Mouse (Mus musculus): Measurements from ENCODE around the gene Mea1. TPM values are rescaled to one million over a fixed set of nuclear protein-coding genes. Genes with fewer than 3 reads are reported as not detected.
A peak's percentile ranks its signal among the peaks of the same experiment; 100 is the strongest.

The Mea1 gene
- polyA plus RNA-seq, 1 experiment from 2014 or later, result 161 TPM

DNA sequence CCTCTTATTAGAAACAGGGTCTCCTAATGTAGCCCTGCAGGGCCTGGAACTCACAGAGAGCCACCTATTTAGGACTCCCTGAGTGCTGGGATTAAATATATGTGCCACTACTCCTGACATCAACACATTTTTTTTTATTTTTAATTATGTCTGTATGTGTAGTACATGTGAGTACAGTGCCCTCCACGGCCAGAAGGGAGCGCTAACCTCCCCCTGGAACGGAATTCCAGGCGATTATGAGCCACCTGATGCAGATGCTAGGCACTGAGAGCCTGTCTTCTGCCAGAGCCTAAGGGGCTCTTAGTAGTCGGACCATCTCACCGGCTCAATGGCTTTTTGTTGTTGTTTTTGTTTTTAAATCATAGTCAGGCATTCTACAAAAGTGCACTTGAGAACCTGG is 49.4 kb downstream of the Mea1 start:
- peaks cover 9% of the 10 kb centered on the region for H3K4me1 ChIP-seq
- no peak overlapping the region for H3K4me2 ChIP-seq (replicated peaks)
- no peaks in the 10 kb centered on the region for H3K9me3 ChIP-seq (replicated peaks)
- H3K27me3 ChIP-seq, result peaks cover 6% of the 10 kb centered on the region; the same call in 1 of the 2 replicates
- no peak for ATAC-seq (ENCODE audit: insufficient number of reproducible peaks, low FRiP score, low TSS enrichment, low read depth)
- H3K9ac ChIP-seq, result no peak overlapping the region
- no peak overlapping the region for H3K27ac ChIP-seq (replicated peaks)
- no peak overlapping the region for H3K4me3 ChIP-seq (replicated peaks)
- H3K36me3 ChIP-seq, result peaks cover 34% of the 10 kb centered on the region
- 26% methylated on average over 6 of the region's 6 CpGs for WGBS

- no peak overlapping the region for H3K9ac ChIP-seq
- no peak overlapping the region for H3K27ac ChIP-seq (replicated peaks)
- 44% methylated on average over 11 of the region's 11 CpGs for WGBS
- peaks cover 30% of the 10 kb centered on the region for H3K36me3 ChIP-seq
- peak overlapping the region; percentile 47 for H3K4me2 ChIP-seq (replicated peaks)
- H3K4me1 ChIP-seq, result peaks cover 9% of the 10 kb centered on the region
- peak overlapping the region; percentile 28 for H3K4me3 ChIP-seq (replicated peaks)
- H3K9me3 ChIP-seq (replicated peaks), result no peaks in the 10 kb centered on the region
- peaks cover 6% of the 10 kb centered on the region; the same call in 1 of the 2 replicates for H3K27me3 ChIP-seq
- ATAC-seq (ENCODE audit: insufficient number of reproducible peaks, low FRiP score, low TSS enrichment, low read depth), result no peak
Observed at GRCm38 (mm10) chr17:46728496-46728895, 49.9 kb downstream of the Mea1 start.

GRCm38 (mm10) chr17:46728904-46729318 is 50.3 kb downstream of the Mea1 start, which contains the start of gene Gnmt:
Gene Gnmt, minus strand, starts transcription at chr17:46729168.
- peak within 1 kb of the TSS; percentile 28 for H3K4me3 ChIP-seq (replicated peaks)
- no peak within 1 kb of the TSS for H3K27ac ChIP-seq (replicated peaks)
- H3K9ac ChIP-seq, result no peak within 1 kb of the TSS
- ATAC-seq (ENCODE audit: insufficient number of reproducible peaks, low FRiP score, low TSS enrichment, low read depth), result peak; percentile 15; the same call in 1 of the 2 replicates
- 12% methylated on average over 24 of the region's 24 CpGs for WGBS
- H3K4me1 ChIP-seq, result peaks cover 9% of the 10 kb centered on the region
- H3K9me3 ChIP-seq (replicated peaks), result no peaks in the 10 kb centered on the region
- H3K36me3 ChIP-seq, result peaks cover 25% of the 10 kb centered on the region
- peak within 1 kb of the TSS; percentile 47 for H3K4me2 ChIP-seq (replicated peaks)
- H3K27me3 ChIP-seq, result peaks cover 6% of the 10 kb centered on the region; the same call in 1 of the 2 replicates

Other genes with a start within 250 kb of the Mea1 start
- 3.5 and 3.6 TPM in 2 replicates for gene Crip3, start 249.9 kb upstream of the Mea1 start, polyA plus RNA-seq (2015; fragmentation: Nextera tagmentation; extraction: Ambion mirVana)
- 0.15 TPM in 1 of 2 replicates, not detected in the other for gene Slc22a7, start 240.3 kb upstream of the Mea1 start, polyA plus RNA-seq (2015; fragmentation: Nextera tagmentation; extraction: Ambion mirVana)
- 0.15 and 0.18 TPM in 2 replicates for gene Ttbk1, start 191.1 kb upstream of the Mea1 start, polyA plus RNA-seq (2015; fragmentation: Nextera tagmentation; extraction: Ambion mirVana)
- gene Dnph1, start 182.1 kb upstream of the Mea1 start, polyA plus RNA-seq (2015; fragmentation: Nextera tagmentation; extraction: Ambion mirVana), result 40.4 and 41.0 TPM in 2 replicates
- 7.1 and 10.6 TPM in 2 replicates for gene Cul9, start 132.4 kb upstream of the Mea1 start, polyA plus RNA-seq (2015; fragmentation: Nextera tagmentation; extraction: Ambion mirVana)
- gene Srf, start 122.6 kb upstream of the Mea1 start, polyA plus RNA-seq (2015; fragmentation: Nextera tagmentation; extraction: Ambion mirVana), result 8.6 and 8.8 TPM in 2 replicates
- 156 and 161 TPM in 2 replicates for gene Ptk7, start 49.3 kb upstream of the Mea1 start, polyA plus RNA-seq (2015; fragmentation: Nextera tagmentation; extraction: Ambion mirVana)
- 23.4 and 24.5 TPM in 2 replicates for gene Klc4, start 32.8 kb upstream of the Mea1 start, polyA plus RNA-seq (2015; fragmentation: Nextera tagmentation; extraction: Ambion mirVana)
- gene Mrpl2, start 32.6 kb upstream of the Mea1 start, polyA plus RNA-seq (2015; fragmentation: Nextera tagmentation; extraction: Ambion mirVana), result 92.9 and 95.8 TPM in 2 replicates
- 64.0 and 64.1 TPM in 2 replicates for gene Cul7, start 28.5 kb upstream of the Mea1 start, polyA plus RNA-seq (2015; fragmentation: Nextera tagmentation; extraction: Ambion mirVana)
- gene Rrp36, start 4.4 kb upstream of the Mea1 start, polyA plus RNA-seq (2015; fragmentation: Nextera tagmentation; extraction: Ambion mirVana), result 61.9 and 64.9 TPM in 2 replicates
- 129 and 134 TPM in 2 replicates for gene Klhdc3, start 2.1 kb downstream of the Mea1 start, polyA plus RNA-seq (2015; fragmentation: Nextera tagmentation; extraction: Ambion mirVana)
- gene Ppp2r5d, start 26.3 kb downstream of the Mea1 start, polyA plus RNA-seq (2015; fragmentation: Nextera tagmentation; extraction: Ambion mirVana), result 91.7 and 93.2 TPM in 2 replicates
- gene Pex6, start 32.7 kb downstream of the Mea1 start, polyA plus RNA-seq (2015; fragmentation: Nextera tagmentation; extraction: Ambion mirVana), result 32.4 and 35.6 TPM in 2 replicates
- gene Gnmt, start 50.4 kb downstream of the Mea1 start, polyA plus RNA-seq (2015; fragmentation: Nextera tagmentation; extraction: Ambion mirVana), result 2.0 and 2.1 TPM in 2 replicates
- 74.2 and 78.2 TPM in 2 replicates for gene Cnpy3, start 73.4 kb downstream of the Mea1 start, polyA plus RNA-seq (2015; fragmentation: Nextera tagmentation; extraction: Ambion mirVana)
- gene Ptcra, start 84.9 kb downstream of the Mea1 start, polyA plus RNA-seq (2015; fragmentation: Nextera tagmentation; extraction: Ambion mirVana), result 0.41 and 0.47 TPM in 2 replicates
- gene 2310039H08Rik, start 93.8 kb downstream of the Mea1 start, polyA plus RNA-seq (2015; fragmentation: Nextera tagmentation; extraction: Ambion mirVana), result 82.4 and 84.0 TPM in 2 replicates
- 136 and 145 TPM in 2 replicates for gene Rpl7l1, start 103.9 kb downstream of the Mea1 start, polyA plus RNA-seq (2015; fragmentation: Nextera tagmentation; extraction: Ambion mirVana)
- 4.5 and 5.3 TPM in 2 replicates for gene Bicral, start 179.7 kb downstream of the Mea1 start, polyA plus RNA-seq (2015; fragmentation: Nextera tagmentation; extraction: Ambion mirVana)
- 59.7 and 62.7 TPM in 2 replicates for gene Tbcc, start 211.9 kb downstream of the Mea1 start, polyA plus RNA-seq (2015; fragmentation: Nextera tagmentation; extraction: Ambion mirVana)
- not detected in 2 replicates for gene Prph2, start 231.7 kb downstream of the Mea1 start, polyA plus RNA-seq (2015; fragmentation: Nextera tagmentation; extraction: Ambion mirVana)

Measured in embryonic facial prominence, embryonic 15.5 days (tissue).